Mouse (Mus musculus) neural tube, embryonic 14.5 days (tissue): ENCODE measurements around the gene Mia2. TPM values are rescaled to one million over a fixed set of nuclear protein-coding genes. Genes with fewer than 3 reads are reported as not detected.

Experiments used
- ATAC-seq: fragments of 200-750 bp; cut with Nextera tagmentation; 2 replicates; pipeline ENCODE4 v1.8.0; 2017; ENCODE audit warnings: low read depth, mild to moderate bottlenecking, moderate TSS enrichment, moderate library complexity
- H3K27ac ChIP-seq: fragments of 300-500 bp; sonication (generic); 2 replicates; pipeline ENCODE4 v1.5.1; 2014; ENCODE audit warnings: low read depth, mild to moderate bottlenecking, control low read depth, low read length, moderate library complexity, mixed read lengths
- H3K27me3 ChIP-seq: fragments of 300-500 bp; sonication (generic); 2 replicates; pipeline ENCODE4 v1.6.1; 2014; ENCODE audit warnings: low read length; ENCODE audit not compliant: control insufficient read depth, insufficient read depth
- H3K36me3 ChIP-seq: fragments of 300-500 bp; sonication (generic); 2 replicates; pipeline ENCODE4 v1.6.1; 2014; ENCODE audit warnings: low read length, mixed read lengths; ENCODE audit not compliant: control insufficient read depth, insufficient read depth
- H3K4me1 ChIP-seq: fragments of 300-500 bp; sonication (generic); 2 replicates; pipeline ENCODE4 v1.6.1; 2014; ENCODE audit warnings: low read length; ENCODE audit not compliant: control insufficient read depth, insufficient read depth
- H3K4me2 ChIP-seq: fragments of 300-500 bp; sonication (generic); 2 replicates; pipeline ENCODE4 v1.6.1; 2014; ENCODE audit warnings: mild to moderate bottlenecking, low read depth, low read length, control low read depth
- H3K4me3 ChIP-seq: fragments of 300-500 bp; sonication (generic); 2 replicates; pipeline ENCODE4 v1.5.1; 2014; ENCODE audit warnings: low read depth, low read length, control low read depth, mixed read lengths
- H3K9ac ChIP-seq: fragments of 300-500 bp; sonication (generic); replicated peaks from 2 replicates; pipeline ENCODE4 v1.6.1; 2014; ENCODE audit warnings: low read depth, mild to moderate bottlenecking, control low read depth, low read length, mixed read lengths
- H3K9me3 ChIP-seq: fragments of 300-500 bp; sonication (generic); 2 replicates; pipeline ENCODE4 v1.6.1; 2016; ENCODE audit warnings: low read length; ENCODE audit not compliant: control insufficient read depth
- WGBS: fragments of 180-500 bp; shearing (Covaris S2); extraction: QIAGEN DNeasy Blood & Tissue Kit; methylation state at CpG from one replicate; pipeline ENCODE4 v1.1.7; 2014; 5-methylcytosine and 5-hydroxymethylcytosine counted together
- polyA plus RNA-seq: library from polyadenylated mRNA; unstranded; fragments of >200 nt; fragmentation: Nextera tagmentation; extraction: Ambion mirVana; gene quantifications from 2 replicates; pipeline ENCODE4 v1.2.1, GENCODE M21; 2014

The Mia2 gene
- polyA plus RNA-seq, 1 experiment from 2014 or later = 41.4 TPM

DNA sequence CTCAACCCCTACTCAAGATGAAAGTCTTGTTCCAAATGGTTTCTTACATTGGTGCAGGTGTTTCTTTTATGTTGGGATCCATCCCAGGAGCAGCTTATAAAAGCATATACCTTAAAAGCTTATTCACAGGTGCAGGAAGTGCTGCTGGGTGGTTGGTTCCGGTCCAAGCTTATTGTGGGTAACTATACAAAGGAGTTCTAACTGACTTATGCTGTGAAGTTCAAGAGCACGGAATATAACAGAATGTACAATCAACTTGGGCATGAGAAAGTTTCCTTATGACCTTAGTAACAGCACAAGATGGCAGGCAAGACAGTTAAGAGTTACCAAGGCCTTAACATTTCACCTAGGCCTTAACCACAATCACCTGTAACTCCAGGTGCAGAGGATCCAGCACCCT, 29.8 kb downstream of the Mia2 start:
- Histone ChIP-seq H3K36me3 (no peaks in the 10 kb centered on the region), H3K9me3 (no peaks in the 10 kb centered on the region), H3K9ac (no peak overlapping the region), H3K4me3 (no peak overlapping the region), H3K4me2 (no peak overlapping the region), H3K27me3 (no peaks in the 10 kb centered on the region), H3K27ac (no peak overlapping the region), H3K4me1 (peaks cover 4% of the 10 kb centered on the region; the same call in 1 of the 2 replicates)
- WGBS = 86% methylated on average over 2 of the region's 2 CpGs
- no peak for ATAC-seq

DNA sequence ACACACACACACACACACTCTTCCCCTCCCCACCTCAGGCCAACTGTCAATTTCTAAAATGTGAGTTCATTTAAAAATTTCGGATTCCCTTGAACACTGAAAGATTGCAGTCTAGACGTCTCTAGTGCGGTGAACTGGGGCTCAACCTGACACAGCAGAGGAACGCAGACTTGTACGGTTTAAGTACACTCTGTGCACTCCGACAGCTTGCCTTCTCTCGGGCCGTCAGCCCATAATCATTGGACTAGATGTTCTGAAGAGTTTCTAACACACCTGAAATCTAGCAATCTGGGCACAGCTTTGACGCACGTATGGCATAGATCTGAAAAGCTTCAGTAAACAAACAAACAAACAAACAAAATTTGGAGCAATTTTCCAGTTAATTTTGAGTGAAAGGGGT, 32.9 kb downstream of the Mia2 start:
- ATAC-seq = no peak
- Histone ChIP-seq H3K4me2 (no peak overlapping the region), H3K4me3 (no peak overlapping the region), H3K4me1 (peaks cover 15% of the 10 kb centered on the region), H3K27ac (no peak overlapping the region), H3K36me3 (no peaks in the 10 kb centered on the region), H3K27me3 (no peaks in the 10 kb centered on the region), H3K9ac (no peak overlapping the region), H3K9me3 (no peaks in the 10 kb centered on the region)
- 89% methylated on average over 10 of the region's 10 CpGs for WGBS

DNA sequence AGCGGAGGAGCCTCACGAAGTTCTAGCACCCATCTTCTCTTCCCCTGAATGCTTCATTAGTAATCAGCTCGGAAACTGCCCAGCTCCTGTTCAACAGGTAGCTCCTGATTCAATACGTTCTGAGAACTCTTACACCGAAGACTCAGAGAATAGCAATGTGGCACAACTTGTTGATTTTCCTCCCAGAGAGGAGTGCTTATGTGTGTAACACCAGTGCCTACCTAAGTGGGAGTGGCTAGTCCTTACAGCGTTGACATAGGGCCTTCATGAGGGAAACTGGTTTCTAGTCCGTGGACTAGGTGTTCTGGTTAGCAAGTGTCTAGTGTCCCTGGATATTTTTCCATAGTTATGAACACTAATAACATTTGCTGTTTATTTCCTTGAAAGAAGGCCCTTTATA, 33.4 kb downstream of the Mia2 start:
- WGBS = 62% methylated on average over 7 of the region's 7 CpGs
- Histone ChIP-seq H3K4me3 (no peak overlapping the region; the same call in 1 of the 2 replicates), H3K27me3 (no peaks in the 10 kb centered on the region), H3K36me3 (no peaks in the 10 kb centered on the region), H3K27ac (no peak overlapping the region), H3K9me3 (no peaks in the 10 kb centered on the region), H3K4me1 (peaks cover 15% of the 10 kb centered on the region), H3K4me2 (0 out of 2 replicates have a peak overlapping the region, but pooled peaks have one; percentile 3), H3K9ac (no peak overlapping the region)
- no peak for ATAC-seq

DNA sequence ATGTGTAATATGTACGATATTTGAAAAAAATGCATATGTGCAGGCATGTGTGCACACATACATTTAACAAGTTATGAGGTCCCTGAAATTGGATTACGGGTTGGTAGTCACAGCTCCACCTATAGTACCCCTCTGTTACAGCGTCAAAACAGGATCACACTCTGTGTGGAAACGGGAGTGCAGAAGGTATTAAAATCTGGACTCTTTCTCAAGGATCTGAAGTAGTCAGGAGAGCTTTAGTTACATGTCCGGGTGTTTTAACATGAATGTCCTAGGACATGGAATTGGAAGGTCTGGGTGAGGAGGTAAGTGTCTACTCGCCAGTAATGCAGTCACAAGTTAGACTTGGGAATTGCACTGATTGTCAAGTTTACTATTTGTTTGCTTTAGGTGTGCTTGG, 34.0 kb downstream of the Mia2 start:
- 15% methylated on average over 6 of the region's 6 CpGs for WGBS
- 0 out of 2 replicates have a peak overlapping the region, but pooled peaks have one; percentile 4 for H3K9ac ChIP-seq
- H3K4me1 ChIP-seq = peaks cover 15% of the 10 kb centered on the region
- no peak overlapping the region for H3K27ac ChIP-seq
- no peaks in the 10 kb centered on the region for H3K27me3 ChIP-seq
- ATAC-seq = no peak; the same call in 1 of the 2 replicates
- no peaks in the 10 kb centered on the region for H3K36me3 ChIP-seq
- H3K9me3 ChIP-seq = no peaks in the 10 kb centered on the region
- H3K4me3 ChIP-seq = peak overlapping the region; percentile 66
- peak overlapping the region; percentile 76 for H3K4me2 ChIP-seq

DNA sequence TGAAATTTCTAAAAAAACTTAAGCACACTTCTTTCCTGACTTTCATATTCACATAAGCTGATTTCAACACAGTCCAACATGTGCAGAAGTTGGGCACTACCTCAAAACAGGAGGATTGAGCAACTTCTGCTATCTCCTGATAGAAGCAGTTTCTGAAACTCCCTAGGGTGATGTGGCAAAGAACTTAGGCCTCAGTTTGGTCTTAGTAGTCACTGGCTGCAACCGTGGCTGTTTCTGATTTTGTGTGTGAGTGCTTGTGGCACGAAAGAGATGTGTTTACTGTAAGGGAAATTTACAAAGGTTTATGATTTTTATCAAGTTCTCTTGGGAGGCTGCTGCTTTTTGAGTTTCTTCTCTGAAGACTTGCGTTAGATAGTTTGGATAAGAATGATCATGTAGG, 34.6 kb downstream of the Mia2 start:
- H3K9me3 ChIP-seq = no peaks in the 10 kb centered on the region
- no peaks in the 10 kb centered on the region for H3K27me3 ChIP-seq
- H3K4me3 ChIP-seq = peak overlapping the region; percentile 66
- peak overlapping the region; percentile 76 for H3K4me2 ChIP-seq
- H3K36me3 ChIP-seq = no peaks in the 10 kb centered on the region
- no peak overlapping the region; the same call in 1 of the 2 replicates for H3K27ac ChIP-seq
- H3K4me1 ChIP-seq = peaks cover 15% of the 10 kb centered on the region
- 12% methylated on average over 3 of the region's 3 CpGs for WGBS
- peak overlapping the region; percentile 88; the same call in 1 of the 2 replicates for H3K9ac ChIP-seq
- no peak for ATAC-seq

DNA sequence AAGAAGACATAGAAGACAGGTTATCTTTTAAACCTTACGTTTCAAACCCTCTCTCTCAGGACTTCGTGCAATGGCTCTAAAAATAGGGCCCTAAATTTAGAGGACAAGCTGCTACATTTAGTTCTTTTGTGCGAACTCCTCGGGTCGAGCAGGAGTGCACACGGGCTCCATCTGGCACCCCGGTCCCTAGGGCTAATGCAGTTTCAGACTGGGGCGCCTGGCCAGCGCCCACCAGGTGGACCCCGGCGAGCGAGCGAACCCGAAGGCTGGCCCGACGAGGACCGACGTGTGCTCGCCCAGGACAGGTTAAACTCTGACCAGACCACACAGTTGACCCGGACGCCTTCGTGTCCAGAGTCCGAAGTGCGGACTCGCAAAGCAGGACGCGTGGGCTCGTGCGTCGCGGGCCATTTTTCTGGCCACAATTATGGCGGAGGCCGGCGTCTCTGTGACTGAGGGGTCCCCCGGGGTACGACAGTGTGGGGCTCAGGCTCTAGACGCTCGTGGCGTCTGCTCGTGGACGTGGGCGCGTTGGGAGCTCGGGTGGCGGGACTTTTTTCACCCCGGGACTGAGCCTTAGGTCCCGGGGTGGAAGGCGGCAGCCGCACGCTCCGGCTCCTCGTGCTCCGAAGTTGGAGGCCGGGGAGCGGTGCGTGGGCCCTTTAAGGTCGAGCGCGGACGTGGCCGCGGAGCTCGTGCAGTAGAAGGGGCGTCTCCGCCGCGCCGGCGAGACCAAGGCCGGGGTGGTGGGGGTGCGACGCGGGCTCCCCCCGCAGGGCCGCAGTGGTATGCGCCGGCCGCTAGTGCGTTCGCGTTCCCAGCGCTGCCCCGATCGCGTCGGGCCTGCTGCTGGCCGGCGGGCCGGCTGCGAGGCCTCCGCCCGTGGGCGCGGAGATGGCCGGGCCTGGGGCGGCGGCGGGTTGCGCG, 35.3 kb downstream of the Mia2 start:
- under 1% methylated on average over 94 of the region's 100 CpGs for WGBS
- peak; percentile 98 for ATAC-seq
- no peaks in the 10 kb centered on the region for H3K36me3 ChIP-seq

DNA sequence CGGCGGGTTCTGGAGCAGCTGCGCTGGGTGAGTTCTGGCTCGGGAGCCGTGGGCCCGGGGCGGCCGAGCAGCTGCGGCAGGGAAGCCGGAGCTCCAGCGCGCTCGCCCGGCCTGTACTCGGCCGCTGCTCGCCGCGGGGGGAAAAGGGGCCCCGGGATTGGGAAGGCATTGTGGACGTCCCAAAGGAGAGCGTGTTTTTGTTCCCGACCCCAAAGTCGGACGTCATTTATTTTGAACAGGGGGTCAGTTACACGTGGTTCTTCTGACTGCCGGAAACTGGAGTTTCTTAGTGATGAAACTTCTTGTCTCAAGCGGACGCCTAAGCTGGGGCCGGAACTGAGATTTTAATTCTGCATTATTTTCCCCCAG, 36.0 kb downstream of the Mia2 start:
- Histone ChIP-seq H3K27me3 (no peaks in the 10 kb centered on the region), H3K9ac (peak overlapping the region; percentile 88), H3K9me3 (no peaks in the 10 kb centered on the region), H3K4me1 (peaks cover 15% of the 10 kb centered on the region), H3K36me3 (no peaks in the 10 kb centered on the region), H3K4me2 (peak overlapping the region; percentile 76), H3K27ac (peak overlapping the region; percentile 89), H3K4me3 (peak overlapping the region; percentile 66)
- under 1% methylated on average over 30 of the region's 30 CpGs for WGBS
- peak; percentile 72 for ATAC-seq

More for the DNA sequence above, 35.3 kb downstream of the Mia2 start:
- Histone ChIP-seq H3K27ac (peak overlapping the region; percentile 89), H3K27me3 (no peaks in the 10 kb centered on the region), H3K9ac (peak overlapping the region; percentile 88), H3K4me3 (peak overlapping the region; percentile 66), H3K4me2 (peak overlapping the region; percentile 76), H3K4me1 (peaks cover 15% of the 10 kb centered on the region), H3K9me3 (no peaks in the 10 kb centered on the region)

DNA sequence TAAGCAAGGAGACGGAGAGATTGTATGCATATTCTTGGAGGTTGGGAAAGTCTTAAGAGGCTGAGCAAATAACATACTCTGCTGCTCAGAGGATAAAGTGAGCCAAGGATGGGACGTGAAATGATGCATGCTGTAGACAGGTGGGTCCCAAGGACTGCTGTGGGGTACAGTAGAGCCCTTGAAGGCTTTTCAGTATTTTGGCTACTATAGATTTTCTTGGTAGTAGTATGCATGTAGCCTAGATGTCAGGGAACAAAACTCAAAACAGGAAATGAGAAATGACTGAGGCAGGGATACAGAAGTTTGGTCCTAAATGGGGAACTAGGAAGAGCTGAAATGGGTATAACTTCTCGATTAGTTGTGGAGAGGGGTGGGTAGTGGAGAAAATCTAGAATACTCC, 36.9 kb downstream of the Mia2 start:
- no peaks in the 10 kb centered on the region for H3K9me3 ChIP-seq
- H3K27me3 ChIP-seq = no peaks in the 10 kb centered on the region
- H3K36me3 ChIP-seq = no peaks in the 10 kb centered on the region
- H3K4me2 ChIP-seq = peak overlapping the region; percentile 76
- peaks cover 15% of the 10 kb centered on the region for H3K4me1 ChIP-seq
- no peak overlapping the region for H3K9ac ChIP-seq
- peak overlapping the region; percentile 66; the same call in 1 of the 2 replicates for H3K4me3 ChIP-seq
- WGBS = 49% methylated on average over 3 of the region's 3 CpGs
- no peak overlapping the region for H3K27ac ChIP-seq
- no peak for ATAC-seq

DNA sequence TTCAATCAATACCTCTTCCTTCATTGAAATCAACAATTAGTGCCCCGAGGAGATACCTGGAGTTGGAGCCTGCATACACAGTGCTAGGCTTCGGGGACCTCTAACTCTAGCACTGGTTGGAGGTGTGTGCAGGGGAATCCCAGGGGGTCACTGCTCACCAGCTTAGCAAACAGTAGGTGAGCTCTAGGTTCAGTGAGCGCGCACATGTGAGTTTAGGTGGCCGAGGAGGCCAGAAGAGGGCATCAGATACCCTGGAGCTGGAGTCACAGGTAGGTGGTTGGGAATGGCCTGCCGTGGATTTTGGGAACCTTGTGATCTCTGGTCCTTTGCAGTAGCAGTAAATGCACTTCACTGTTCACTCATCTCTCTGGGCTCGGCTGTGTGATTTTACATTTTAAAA, 37.3 kb downstream of the Mia2 start:
- Histone ChIP-seq H3K36me3 (no peaks in the 10 kb centered on the region), H3K4me3 (no peak overlapping the region), H3K9ac (no peak overlapping the region), H3K27me3 (no peaks in the 10 kb centered on the region), H3K9me3 (no peaks in the 10 kb centered on the region), H3K27ac (no peak overlapping the region), H3K4me1 (peaks cover 15% of the 10 kb centered on the region), H3K4me2 (peak overlapping the region; percentile 76; the same call in 1 of the 2 replicates)
- ATAC-seq = no peak
- WGBS = 87% methylated on average over 7 of the region's 7 CpGs
